Mouse (Mus musculus): Measurements from ENCODE around the gene Tmem18.

DNA sequence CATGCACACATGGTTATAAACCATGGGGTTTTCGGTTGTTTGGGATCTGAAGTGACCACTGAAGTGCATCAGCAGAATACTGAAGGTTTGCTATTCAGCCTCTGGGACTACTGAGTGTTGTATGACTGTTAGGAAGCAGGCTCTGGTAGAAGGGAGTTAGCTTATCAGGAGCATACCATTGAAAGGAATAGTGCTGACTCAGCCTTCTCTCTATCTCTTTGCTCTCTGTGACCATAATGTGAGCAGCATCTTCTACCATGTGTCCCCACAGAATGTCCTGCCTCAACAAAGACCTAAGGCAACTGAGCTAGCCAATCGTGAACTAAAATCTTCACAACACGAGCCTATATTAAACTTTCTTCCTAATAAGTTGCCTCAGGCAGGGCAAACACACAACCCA, 8.3 kb upstream of the Tmem18 start:
- TF ChIP-seq GATA1 (IDR thresholded peaks at IDR 0.05; ENCODE audit: borderline replicate concordance, low read length) (no peak), FLI1 (IDR thresholded peaks at IDR 0.05; ENCODE audit: low read length) (no peak)
